Mouse (Mus musculus) inflammation-experienced regulatory T-cells, adult 6 months (primary cell): ENCODE data around the gene Cpeb3. TPM values are rescaled to one million over a fixed set of nuclear protein-coding genes. Genes with fewer than 3 reads are reported as not detected.

Experiments
- ATAC-seq: one replicate; pipeline ENCODE4 v1.8.0; 2017
- polyA plus RNA-seq, 3 experiments: library from polyadenylated mRNA; unstranded; fragments of 100-300 nt; shearing (Covaris generic); gene quantifications; one replicate each; pipeline ENCODE4 v1.2.1; 2017

Cpeb3 gene
- polyA plus RNA-seq, 3 experiments from 2014 or later: not detected

DNA sequence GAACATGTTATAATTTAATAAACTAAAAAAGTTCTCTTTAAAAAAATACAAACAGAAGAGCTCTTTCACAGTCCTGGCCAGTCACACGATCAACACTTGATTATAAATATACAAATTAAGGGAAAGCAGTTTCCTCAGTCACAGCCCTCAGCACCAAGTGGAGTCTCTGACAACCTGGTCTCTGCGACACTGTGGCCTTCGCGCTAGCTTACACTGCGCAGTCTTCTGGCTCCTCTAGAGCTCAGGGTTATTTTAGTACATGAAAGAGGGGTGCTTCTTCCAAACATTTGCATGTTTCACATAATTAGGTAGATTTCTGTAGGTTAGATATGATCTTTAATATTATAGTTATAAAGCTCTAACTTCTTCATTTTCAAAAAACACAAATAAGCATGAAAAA, 186.3 kb downstream of the Cpeb3 start:
- ATAC-seq: no peak

DNA sequence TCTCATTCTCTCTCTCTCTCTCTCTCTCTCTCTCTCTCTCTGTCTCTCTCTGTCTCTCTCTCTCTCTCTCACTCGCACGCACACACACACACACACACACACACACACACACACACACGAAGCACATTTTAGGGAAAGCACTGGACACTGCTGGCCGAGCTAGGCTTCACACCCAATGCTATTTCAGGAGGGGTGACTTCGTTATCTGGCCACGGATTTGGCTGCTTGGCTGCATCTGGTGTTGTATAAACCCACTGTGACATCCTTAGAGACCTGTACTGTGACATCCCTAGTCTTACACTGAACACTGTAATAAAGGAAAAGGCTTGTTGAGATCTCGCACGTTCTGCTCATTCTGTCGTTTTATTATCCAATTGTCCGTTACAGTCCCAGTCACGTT, 187.4 kb downstream of the Cpeb3 start:
- no peak for ATAC-seq

DNA sequence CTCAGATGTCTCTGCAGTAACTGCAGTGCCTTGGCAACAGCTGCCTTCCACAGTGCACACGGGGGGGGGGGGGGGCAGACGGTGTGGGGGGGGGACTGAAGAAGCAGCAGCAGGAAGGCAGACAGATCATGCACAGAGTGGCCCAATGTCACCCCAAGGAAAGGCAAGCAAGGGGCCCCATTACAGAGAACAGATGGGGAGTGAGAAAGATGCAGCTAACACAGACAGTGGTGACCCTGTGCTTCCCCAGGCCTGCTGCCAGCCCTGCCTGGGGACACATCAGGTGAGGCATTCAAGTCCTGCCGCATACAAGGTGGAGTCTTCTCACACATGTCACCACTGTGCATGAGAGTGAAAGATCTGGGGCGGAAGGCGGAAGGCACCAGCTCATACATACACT, 187.9 kb downstream of the Cpeb3 start:
- ATAC-seq: no peak

DNA sequence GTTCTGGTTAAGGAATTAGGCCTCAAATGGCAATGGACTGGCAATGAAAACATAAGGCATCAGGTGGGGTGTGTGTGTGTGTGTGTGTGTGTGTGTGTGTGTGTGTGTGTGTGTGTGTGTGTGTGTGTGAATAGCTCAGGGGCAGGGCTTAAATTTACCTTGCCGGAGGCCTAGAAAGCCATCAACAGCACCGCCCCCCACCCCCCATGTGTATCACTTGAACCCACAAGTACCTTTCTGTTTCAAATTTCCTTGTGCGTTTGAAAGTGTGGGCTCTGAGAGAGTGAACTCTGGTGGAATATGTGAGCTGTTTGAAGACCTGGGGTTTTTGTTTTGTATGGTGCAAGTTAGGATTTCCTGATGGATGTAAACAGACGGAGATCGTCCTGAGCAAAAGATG, 189.5 kb downstream of the Cpeb3 start:
- no peak for ATAC-seq

DNA sequence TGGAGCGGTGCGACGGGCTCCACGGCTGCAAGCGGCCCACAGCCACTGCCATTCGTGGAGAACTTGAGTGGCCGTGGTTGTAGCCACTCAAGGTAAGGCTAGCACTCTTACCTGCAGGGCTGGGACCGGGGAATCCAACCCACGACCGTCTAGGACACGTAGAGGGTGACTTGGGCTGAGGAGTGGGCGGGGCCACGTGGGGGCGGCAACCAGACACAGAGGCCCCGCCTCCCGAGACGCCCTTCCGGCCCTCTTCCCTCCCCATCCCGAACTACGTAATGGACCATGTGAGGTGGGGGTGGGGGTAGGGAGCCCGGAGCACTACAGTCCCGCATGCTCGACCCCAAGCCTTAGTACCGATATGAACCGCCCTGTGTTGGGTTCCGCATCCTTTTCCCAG, 190.0 kb downstream of the Cpeb3 start:
- peak; percentile 73 for ATAC-seq

DNA sequence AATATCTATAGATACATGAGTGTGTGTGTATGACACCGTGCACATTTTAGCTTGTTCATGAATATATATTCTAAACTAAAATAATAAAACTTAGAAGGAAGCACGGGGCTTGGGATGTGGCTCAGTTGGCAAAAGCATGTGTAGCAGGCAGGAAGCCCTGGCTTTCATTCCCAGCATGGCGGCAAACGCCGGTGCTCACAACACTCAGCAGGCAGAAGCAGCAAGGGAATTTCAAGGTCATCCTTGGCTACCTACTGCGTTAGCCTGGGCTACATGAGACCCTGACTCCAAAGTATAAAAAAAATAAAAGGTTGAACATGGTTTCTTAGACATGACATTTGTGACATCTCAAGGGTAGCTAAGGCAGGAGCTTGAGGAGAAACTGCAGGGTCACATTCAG, 191.5 kb downstream of the Cpeb3 start:
- ATAC-seq: no peak

DNA sequence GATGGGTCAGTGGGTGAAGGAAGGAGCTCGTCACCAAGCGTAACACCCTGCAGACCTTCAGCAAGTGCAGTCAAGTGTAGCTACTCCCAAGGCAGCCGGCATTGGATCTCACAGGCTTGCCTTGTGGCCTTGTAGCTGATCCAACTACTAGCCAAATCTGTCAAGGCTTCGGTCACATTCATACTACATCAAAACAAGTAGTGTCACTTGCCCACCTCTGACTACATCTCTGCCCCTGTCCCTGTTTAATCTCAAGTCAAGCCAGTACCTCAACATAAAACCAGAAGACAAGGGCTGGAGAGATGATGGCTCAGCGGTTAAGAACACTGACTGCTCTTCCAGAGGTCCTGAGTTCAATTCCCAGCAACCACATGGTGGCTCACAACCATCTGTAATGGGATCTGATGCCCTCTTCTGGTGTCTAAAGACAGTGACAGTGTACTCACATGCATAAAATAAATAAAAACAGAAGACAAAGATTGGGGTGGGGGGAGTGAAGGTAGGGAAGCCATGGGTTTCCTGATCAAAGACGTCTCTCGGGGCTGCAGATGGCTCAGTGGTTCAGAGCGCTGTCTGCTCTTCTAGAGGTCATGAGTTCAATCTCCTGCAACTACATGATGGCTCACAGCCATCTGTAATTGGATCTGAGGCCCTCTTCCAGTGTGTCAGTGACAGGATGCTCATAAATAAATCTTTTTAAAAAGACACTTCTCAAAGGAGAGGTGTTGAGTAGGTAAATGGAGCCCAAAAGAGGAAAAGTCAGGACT, 194.0 kb downstream of the Cpeb3 start:
- no peak for ATAC-seq

DNA sequence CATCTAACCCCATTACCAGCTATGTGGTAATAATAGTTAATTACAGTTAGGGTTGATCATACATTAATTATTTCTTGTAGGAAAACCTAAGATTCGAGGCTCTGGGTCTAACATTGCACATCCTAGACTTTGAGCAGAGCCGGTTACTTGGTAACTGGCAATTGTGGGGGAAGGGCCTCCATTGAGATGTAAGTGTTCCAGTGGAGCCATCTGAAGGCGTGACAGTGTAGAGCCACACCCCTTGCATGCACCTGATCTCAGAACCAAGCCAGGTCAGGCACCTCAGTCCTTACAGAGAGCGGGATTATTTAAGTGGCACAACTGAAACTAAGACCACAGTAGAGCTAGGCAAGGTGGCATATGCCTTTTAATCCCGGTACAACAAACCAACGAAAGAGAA, 194.9 kb downstream of the Cpeb3 start:
- no peak for ATAC-seq

DNA sequence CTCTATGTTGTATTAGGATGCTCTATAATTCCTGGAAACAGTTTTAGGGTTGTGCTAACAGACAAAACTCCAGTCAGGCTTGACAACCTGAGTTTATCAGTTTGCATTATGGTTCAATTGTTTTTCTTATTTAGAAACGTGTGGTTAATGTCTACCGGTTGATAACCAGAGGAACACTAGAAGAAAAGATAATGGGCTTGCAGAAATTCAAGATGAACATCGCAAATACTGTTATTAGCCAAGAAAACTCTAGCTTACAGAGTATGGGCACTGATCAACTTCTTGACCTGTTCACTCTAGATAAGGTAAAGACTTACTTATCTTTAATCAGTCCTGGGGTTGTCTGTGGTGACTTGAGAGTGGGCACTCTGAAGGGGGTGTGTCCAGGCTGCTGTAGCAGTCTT, 198.5 kb downstream of the Cpeb3 start:
- no peak for ATAC-seq

DNA sequence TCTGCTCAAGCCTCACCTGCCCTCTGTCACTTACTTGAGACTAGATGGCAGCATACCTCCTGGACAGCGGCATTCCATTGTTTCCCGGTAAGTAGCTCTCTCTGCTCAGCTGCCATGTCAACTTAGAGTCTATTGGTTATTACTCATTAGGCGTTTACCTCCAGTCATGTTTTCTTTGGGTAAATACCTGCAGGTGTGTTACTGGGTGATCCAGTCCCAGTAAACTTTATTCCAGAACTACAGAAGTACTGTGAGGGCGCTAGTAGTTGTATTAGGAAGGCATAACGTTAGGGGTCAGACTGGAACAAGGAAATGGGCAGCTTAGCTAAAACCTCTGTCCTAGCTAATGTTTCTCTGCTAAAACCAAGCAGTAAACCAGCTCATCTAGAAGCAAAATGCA, 203.8 kb downstream of the Cpeb3 start:
- ATAC-seq: no peak

Other genes starting within 250 kb of the Cpeb3 start
- 10 to 100 TPM in 2 of 3 experiments, 1 to 10 TPM in 1; 8.4 to 14.5 (median 11.3) TPM for gene March5, start 1.1 kb downstream of the Cpeb3 start, polyA plus RNA-seq
- 10 to 100 TPM; 57.4 to 92.1 (median 62.0) TPM for gene Ide, start 129.3 kb upstream of the Cpeb3 start, polyA plus RNA-seq
- gene Kif11, start 167.8 kb upstream of the Cpeb3 start, polyA plus RNA-seq: 10 to 100 TPM in 1 of 3 experiments, 1 to 10 TPM in 2; 2.5 to 67.9 (median 6.3) TPM
- 1 to 10 TPM in 1 of 3 experiments, under 1 TPM in 1, not detected in 1; 0.31 to 1.8 TPM for gene Hhex, start 226.2 kb upstream of the Cpeb3 start, polyA plus RNA-seq